Mouse (Mus musculus) lung, postnatal 10 days (tissue): ENCODE data around the gene Dgkz.

Experiments
- DNase-seq: peaks from one replicate; pipeline ENCODE4 v3.0.0; 2021

The Dgkz gene

GRCm38 (mm10) chr2:91993409-91993808, 17.7 kb upstream of the Dgkz start:
- no peak for DNase-seq

DNA sequence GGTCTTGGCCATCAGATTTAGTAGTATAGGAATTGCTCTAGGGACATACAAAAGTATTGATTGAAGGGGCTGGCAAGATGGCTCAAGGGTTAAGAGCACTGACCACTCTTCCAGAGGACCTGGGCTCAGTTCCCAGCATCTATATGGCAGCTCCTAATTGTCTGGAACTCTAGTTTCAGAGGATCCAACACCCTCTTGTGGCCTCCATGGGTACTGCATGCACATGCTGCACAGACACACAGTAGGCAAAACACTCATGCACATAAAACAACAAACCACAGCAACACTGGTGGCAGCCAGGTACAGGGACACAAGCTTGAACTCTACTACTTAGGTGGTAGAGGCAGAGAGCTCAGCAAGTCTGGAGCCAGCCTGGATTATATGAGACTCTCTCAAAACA, 14.1 kb upstream of the Dgkz start:
- no peak for DNase-seq

DNA sequence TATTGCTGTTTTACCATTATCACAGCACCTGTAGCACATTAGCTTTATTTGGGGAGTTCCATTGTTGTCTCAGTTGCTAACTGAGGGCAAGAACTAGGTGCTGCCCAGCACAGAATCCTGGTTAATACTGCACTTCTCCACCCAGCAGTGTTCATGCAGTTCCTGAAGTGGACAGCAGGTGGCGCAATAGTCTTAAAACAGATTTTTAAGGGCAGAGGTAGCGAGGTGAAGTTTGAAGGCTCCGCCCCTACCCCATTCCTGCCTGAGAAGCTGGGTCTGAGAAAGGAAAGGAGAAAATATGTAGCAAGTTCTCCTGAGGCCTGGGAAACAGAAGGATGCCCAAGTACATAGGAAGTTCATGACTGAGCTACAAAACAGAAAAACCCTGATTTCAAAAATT, 11.9 kb upstream of the Dgkz start:
- DNase-seq, result peak; percentile 90

DNA sequence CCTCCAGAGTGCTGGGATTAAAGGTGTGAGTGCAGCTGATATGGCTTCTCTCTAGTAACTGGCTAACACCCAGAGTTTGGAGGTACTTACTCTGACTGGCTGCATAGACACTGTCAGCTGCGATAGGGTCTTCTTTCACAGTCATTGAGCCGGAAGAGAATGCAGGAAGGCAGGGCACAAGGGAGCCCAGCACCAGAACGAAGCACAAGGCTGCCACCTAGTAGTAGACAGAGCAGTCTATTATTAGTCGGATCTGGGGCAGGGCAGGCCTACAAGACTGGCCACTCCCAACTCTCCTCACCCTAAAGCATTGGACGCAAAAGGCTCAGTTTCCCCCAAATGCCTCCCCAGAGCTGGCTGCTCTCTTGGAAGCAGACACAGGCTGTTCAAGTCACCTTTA, 10.4 kb upstream of the Dgkz start:
- DNase-seq, result peak; percentile 62

DNA sequence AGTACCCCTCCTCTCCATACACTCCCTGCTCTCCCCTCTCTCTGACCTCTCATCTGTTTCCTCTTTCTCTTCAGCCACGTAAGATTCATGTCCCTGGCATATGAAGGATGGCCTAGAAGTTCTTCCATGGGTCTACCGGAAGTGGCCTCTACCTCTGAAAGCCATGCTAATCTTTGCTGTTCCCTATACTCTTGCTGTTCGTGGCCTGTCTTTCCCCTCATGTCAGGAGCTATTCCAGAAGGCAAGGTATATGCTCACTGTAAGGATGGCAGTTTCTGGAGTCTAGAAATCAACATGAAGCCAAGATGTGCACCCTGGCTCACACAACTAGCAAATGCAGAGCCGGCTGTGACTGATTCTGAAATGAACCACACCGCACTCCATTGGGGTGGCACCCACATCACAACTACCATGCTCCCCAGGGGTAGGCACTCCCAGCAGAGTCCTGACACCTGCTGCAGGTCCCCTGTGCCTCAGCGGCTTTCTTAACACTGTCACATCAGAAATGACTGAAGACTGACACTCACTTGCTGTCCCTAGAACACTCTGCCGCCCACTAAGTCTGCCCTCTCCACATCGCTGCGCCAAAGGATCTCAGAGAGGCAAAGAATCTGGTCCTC, 9.4 kb upstream of the Dgkz start:
- DNase-seq, result no peak

- peak; percentile 92 for DNase-seq
Observed at GRCm38 (mm10) chr2:91984439-91984838, 8.8 kb upstream of the Dgkz start.

- no peak for DNase-seq
Observed at GRCm38 (mm10) chr2:91980830-91981229, 5.2 kb upstream of the Dgkz start.

DNA sequence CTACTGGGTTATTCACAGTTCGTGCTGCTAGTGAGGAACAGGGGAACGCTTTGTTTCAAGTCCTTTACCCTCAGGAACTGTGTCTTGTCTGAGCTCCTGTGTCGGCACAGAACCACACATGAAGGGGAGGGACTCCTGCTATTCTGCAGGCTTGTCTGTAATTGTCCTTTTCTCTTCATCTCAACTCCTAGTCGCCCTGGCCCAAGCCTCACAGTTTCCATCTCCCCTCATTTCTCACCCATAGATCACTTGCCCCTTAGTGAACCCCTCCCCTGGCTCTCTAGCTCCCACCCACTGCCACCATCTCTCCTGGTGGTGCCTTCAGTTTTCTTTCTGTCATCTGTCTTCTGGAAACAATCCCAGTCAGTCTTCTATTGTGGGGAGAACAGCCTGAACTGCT, 4.6 kb upstream of the Dgkz start:
- no peak for DNase-seq

DNA sequence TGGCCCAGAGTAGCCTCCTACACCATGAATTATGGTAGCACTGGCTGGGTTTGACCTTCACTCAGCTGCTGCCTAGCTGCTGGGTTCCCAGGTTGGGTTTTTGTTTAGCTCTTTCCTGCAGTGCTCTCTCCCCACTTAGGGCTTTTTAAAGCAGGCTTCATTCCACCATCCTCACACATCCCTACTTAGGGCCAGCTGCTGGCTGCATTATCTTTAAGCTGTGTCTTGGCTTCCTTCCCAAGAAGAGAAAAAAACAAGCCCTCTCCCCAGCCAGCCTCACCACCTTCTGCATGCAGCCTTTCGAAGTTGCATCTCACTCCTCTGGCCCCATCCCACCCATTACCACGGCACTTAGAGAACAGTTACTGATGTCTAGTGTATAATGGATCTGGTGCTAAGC, 2.9 kb upstream of the Dgkz start:
- no peak for DNase-seq

DNA sequence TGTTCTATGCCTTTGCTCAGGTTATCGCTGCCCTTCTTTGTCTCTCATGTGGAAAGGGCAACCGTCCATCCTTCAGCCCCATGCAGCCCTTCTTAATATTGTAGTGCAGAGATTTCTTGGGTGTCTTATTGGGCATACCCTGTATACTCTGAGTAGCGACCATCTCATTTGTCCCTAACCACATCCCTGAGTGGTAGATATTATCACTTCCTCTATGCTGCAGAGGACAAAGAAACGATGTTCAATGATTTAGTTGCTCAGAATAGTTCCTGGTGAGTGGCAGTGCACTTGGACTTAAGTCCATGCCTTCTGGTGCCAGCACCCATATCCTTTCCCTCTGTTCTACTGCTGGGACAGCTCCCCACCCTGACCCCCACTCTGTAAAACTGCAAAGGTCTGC, 2.3 kb upstream of the Dgkz start:
- no peak for DNase-seq

- DNase-seq, result no peak
Observed at GRCm38 (mm10) chr2:91973416-91974135, 2.1 kb downstream of the Dgkz start.

DNA sequence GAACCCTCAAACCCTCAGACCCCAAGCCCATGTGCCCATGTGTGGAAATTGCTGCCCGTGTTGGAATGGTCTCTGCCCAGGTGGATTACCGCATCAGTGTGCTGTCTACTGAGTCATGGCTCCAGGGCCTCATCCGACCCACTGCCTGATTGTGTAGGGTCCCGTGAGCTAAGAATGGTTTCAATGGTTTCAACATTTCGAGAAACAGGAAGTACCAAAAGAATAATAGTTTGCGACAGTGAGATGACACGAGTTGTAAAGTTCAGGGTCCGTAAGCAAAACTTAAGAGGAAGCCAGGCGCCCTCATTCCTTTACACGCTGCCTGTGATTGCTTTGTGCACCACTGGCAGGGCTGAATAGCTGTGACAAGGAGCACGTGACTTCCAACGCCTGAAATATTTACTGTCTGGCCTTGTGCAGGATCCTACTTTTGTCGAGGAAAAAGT, 3.5 kb downstream of the Dgkz start:
- peak; percentile 56 for DNase-seq

- peak; percentile 71 for DNase-seq
Observed at GRCm38 (mm10) chr2:91971231-91972097, 4.2 kb downstream of the Dgkz start.

DNA sequence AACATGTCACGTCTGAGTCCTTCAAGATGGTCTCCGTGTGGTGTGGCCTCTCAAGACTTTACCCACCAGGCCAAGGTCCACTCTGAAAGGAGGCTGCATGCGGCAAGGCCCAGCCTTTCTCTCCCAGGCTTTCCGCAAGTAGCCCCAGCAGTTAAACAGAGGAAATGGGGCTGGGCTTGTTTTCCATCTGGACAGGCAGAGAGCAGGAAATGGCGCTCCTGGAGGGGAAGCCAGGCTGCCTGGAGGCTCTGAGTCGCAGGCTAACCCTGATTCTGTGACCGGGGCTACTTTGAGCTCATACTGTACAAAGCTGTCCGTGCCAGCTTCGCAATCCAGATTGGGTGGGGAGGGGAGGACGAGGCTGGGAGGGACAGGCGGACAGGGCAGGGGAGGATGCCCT, 7.7 kb downstream of the Dgkz start:
- DNase-seq, result peak; percentile 77

DNA sequence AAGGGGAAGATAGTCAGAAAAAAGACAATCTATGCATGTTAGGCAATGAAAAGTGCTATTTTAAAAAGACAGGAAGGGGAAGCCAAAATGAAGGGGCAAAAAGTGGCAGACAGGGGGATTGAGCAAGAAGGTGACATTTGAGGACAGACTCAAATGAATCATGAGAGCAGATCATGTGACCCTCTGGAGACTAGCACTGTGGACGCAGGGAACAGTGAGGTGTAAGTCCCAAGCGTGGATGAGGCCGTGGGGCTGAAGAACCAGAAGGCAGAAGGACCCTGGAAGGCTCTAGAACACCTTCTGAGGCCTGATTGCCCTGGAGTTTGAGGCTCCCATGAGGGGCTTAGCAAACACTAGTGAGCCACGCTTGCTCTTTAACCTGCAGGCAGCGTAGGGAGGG, 9.3 kb downstream of the Dgkz start:
- no peak for DNase-seq

DNA sequence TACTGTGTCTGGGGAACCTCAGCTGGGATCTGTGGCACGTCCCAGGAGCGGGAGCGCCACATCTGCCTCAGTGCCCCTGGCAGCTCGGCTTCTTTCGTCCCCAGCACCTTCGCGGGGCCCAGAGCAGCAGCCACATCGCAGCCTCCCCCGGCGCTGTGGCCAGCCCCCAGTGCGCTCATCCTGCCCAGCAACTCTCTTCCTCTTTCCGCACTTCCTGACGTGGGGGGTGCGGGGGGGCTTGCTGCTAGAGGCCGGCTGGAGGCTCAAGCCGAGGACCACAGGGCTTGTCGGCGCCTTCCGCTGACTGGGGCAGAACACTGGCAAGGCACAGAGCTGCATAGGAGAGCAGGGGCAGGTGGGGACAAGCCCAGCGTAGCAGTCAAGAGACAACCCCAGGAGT, 10.2 kb downstream of the Dgkz start:
- peak; percentile 90 for DNase-seq

GRCm38 (mm10) chr2:91964610-91965204, 11.0 kb downstream of the Dgkz start:
- no peak for DNase-seq

DNA sequence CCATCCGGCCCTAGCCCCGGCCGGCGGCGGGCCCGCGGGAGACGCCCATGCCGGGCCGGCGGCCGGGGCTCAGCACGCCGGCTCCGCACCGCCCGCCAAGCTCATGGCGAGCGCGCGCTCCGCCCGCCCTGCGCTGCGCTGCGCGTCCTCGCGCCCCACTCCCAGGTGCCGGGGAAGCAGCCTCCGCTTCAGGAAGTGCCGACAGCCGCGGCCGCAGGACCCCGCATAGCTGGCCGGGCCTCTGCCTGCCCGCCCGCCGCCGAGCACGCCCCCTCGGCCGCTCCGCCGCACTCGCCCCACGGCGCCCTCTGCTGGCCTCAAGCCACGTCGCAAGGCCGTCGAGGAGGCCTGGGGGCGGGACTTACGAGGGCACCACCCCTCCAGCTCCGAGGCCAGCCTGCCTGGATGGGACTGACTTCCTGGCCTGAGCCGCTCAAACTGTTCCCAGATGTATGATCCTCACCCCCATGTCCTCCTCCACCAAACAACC, 12.2 kb downstream of the Dgkz start:
- DNase-seq, result peak; percentile 97

DNA sequence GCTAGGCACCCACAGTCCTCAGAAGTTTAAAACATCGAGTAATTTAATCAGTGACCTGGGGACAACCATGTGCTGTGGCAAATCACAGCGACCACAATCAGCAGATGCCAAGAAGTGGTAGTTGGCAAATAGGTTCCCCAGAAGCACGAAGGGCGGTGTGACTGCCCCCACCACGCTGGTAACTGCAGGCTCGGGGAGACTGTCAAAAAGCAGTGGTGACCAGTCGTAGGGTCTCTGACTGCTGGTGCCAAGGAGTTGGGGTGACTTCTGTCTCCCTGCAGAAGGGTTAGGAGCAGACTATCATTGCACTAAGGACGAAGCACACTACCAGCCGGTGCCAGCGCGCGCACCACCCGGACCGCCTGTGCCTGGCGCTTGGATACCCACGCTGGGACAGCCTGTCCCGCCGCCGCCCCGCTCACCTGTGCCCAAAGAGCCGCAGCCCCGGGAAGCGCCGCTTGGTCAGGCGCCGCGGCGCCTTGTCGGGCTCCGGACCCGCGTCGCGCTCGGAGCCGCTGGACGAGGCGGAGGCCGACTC, 12.7 kb downstream of the Dgkz start:
- no peak for DNase-seq

DNA sequence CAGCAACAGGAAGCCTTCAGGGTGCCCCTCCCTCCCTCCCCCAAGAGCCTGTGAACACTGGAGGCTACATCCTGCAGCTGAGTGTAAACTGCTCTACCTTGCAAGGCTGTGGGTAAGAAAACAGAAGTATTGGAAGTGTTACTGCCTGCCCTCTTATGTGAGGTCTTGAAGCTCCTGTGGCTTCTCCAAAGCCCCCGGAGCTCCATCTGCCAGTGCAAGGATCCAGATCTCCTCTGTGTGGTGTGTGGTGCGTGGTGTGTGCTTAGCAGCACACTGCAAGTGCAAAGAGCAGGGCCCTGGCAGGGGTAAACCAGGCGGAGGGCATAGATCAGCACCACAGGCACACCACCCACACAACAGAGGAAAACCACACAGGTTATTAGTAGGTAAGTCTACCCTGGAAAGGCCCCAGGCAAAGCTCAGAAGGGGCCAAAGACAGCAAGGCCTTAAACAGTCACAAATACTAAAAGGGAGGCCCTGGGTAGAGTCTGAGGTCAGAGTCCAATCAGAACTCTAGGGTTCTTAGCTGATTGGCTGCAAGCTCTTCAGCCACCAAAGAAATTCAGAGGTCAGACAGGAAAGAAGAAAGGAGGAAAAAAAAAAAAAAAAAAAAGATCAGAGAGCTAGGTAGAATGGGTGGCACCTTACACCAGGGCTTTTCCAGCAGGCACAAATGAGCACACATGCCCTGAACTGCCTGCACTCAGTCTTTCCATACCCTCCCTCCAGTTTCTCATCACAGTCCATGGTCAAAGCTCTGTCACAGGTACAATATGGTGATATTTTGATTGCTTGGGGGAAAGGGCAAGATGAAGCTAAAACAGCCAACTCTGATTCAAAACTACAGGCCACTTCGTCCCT, 13.5 kb downstream of the Dgkz start:
- DNase-seq, result no peak

- no peak for DNase-seq
Observed at GRCm38 (mm10) chr2:91960459-91960858, 15.2 kb downstream of the Dgkz start.
